Mouse (Mus musculus) liver, adult (tissue): ENCODE results near the gene Epn1.

Experiments used
- GATA4 ChIP-seq: IDR thresholded peaks from 2 replicates; pipeline ENCODE4 v1.6.1; 2014; ENCODE audit warnings: mild to moderate bottlenecking, low read length; ENCODE audit not compliant: insufficient replicate concordance

Epn1 gene

DNA sequence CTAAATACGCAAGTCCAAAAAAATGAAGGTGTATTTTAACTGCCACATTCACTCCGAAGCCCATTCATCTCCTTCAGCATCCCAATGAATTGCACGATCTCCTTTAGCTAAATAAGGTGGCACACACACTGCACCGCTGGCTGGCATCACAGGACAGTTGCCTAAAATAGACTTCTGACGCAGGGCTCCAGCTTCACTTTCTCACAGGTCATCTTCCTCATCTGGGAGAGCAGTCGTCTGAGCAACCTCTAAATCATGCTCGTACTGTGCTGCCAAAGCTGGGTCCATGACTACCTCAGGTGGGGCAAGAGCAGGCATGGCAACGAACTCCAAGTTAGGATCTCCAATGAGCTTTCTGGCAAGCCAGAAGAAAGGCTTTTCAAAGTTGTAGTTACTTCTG, 45.0 kb downstream of the Epn1 start:
- TF ChIP-seq GATA4: no peak

DNA sequence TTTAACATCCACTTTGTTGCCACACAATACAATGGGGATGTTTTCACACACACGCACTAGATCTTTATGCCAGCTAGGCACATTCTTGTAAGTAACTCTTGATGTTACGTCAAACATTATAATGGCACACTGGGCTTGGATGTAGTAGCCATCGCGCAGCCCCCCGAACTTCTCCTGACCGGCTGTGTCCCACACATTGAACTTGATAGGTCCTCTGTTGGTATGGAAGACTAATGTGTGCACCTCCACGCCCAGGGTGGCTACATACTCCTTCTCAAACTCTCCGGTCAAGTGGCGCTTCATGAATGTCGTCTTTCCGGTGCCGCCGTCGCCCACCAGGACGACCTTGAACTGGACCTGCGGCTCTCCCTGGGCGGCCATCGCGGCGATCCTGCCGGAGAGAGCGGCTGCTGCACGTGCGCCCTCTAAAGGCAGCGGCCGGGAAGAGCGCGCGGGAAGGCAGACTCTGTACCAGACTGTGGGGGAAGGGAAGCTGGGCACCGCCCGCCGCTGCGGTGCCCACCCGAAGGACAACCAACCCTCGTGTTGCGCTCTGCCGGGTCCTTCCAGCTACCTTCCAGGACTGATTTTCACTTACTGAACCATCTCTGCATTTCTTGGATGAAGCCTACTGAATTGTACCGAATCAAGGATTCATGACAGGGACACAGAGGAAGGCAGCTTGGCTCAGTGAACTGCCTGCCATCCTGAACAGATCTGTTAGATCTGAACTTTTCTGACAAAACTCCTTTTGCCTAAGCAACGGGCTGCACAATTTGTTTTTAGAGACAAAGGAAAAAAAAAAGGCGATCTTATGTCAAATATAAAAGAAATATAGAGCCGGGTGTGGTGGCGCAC, 45.7 kb downstream of the Epn1 start, which contains the start of gene Rasl2-9:
Rasl2-9 (minus strand) TSS at position 402 of the 858 bp plus-strand sequence.
- no peak for TF ChIP-seq GATA4
